Mouse (Mus musculus): ENCODE data around the gene Kcnn4.

Gene Kcnn4

DNA sequence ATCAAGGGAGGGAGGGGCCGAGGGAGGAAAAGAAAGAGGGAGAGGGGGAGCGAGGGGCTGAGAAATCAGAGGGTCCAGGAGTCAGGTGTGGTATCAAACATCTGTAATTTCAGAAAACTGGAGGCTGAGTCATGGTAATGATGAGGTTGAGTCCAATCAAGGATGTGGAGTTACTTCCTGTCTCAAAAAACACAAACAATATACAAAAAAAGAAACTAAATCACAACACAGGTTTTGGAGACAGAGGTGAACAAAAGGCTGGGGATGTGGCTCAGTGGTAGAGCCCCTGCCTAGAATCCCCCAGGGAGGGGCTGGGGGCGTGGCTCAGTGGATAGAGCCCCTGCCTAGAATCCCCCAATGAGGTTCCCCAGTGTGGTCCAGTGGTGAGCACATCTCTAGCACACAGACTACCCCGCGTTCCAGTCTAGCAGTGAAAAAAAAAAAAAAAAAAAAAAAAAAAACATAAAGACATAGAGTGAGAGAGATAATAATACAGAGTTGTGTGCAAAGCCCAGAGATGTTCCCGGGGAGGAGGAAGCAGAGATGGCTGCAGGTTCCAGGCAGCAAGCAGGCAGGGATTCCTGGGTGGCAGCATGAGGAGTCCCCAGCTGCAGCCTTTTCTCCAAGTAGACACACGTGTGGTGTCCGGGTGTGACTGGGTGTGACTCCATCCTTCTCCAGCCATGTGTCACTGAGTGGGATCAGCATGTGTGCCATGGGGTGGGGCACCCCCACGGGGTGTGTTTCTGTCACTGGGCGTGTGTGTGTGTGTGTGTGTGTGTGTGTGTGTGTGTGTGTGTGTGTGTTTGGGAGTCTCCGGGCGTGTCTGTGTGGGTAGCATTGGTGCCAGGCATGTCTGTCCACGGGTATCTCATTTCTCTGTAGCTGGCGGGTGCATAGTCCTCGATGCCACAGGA lies 3.1 kb upstream of the Kcnn4 start:
- DNase-seq = no peak

GRCm38 (mm10) chr7:24368226-24368625 lies 1.8 kb upstream of the Kcnn4 start:
- DNase-seq = no peak

GRCm38 (mm10) chr7:24368946-24369345 lies 1.1 kb upstream of the Kcnn4 start:
- no peak for DNase-seq

GRCm38 (mm10) chr7:24371012-24371808 lies 1.1 kb downstream of the Kcnn4 start:
- no peak for DNase-seq

- DNase-seq = no peak
Observed at GRCm38 (mm10) chr7:24371809-24372145, 1.7 kb downstream of the Kcnn4 start.

DNA sequence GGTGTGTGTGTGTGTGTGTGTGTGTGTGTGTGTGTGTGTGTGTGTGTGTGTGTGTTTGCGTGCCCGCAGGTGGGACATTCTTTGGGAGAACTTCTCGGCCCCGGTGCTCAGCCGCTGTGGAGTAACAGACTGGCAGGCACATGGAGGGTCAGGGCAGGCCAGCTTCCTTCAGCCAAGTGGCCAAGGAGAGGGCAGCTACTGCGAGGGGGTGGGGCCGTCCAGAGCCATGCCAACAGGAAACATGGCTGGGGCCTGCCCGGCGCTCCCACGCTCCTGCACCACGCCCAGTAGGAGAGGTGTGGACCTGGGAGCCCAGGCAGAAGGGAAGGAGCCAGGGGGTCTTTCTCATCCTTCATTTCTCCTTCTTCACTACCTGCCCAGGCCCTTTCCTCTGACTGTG lies 2.2 kb downstream of the Kcnn4 start:
- no peak for DNase-seq

- DNase-seq = no peak
Observed at GRCm38 (mm10) chr7:24372786-24373185, 2.7 kb downstream of the Kcnn4 start.

DNA sequence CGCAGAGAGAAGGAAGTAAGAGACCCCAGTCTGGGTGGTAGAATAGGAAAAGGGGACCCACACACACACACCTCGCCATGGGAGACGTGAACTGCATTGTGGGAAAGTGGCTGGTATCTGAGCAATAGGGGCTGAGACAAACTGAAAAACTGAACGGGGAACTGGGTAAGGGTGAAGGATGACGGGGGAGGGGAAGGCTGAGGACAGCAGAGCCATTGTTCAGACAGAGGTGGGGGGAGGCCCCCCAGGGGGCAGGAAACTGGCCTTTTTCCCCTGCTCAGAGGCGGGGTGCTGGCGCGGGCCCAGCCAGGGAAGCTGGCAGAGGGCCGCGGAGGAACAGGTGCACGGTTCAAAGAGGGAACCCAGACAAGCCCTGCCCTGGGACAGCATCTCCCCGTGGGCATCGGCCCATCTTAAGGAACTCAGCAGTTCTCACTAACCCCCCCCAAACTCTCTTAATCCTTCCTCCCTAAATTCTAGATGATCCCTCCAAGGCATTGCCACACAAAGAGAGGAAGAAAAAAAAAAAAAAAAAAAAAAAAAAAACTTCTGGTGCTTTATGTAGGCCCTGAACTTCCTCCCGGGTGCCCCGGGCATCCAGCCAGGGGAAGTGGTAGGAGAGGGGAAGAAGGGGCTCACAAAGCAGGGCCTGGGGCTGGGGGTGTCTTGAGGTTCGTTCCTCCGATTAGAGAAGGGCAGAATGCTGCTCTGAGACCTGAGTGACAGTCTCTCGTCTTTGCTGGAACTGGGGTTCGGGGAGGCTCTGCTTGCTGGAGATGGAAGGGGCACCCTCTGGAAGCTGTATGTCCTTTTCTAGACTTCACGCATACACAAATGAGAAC lies 3.7 kb downstream of the Kcnn4 start:
- DNase-seq = peak; percentile 67 to 72

DNA sequence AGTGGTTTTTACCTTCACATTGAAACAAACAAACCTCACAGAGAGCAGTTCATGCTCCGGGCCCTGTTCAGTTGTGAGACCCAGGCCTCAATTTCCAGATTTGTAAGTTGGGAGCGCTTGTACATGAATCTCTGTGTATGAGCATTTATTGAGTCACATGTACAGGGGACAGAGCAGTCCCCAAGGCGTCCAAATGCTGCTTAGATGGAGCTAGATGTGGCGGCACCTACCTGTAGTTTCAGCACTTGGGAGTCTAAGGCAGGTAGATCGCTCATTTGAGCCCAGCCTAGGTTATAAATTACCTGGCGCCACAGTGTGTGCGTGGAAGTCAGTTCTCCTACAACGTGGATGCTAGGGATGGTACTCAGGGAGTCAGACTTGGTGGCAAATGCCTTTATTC lies 6.4 kb downstream of the Kcnn4 start:
- no peak for DNase-seq

GRCm38 (mm10) chr7:24377091-24377865 lies 7.2 kb downstream of the Kcnn4 start:
- no peak for DNase-seq

DNA sequence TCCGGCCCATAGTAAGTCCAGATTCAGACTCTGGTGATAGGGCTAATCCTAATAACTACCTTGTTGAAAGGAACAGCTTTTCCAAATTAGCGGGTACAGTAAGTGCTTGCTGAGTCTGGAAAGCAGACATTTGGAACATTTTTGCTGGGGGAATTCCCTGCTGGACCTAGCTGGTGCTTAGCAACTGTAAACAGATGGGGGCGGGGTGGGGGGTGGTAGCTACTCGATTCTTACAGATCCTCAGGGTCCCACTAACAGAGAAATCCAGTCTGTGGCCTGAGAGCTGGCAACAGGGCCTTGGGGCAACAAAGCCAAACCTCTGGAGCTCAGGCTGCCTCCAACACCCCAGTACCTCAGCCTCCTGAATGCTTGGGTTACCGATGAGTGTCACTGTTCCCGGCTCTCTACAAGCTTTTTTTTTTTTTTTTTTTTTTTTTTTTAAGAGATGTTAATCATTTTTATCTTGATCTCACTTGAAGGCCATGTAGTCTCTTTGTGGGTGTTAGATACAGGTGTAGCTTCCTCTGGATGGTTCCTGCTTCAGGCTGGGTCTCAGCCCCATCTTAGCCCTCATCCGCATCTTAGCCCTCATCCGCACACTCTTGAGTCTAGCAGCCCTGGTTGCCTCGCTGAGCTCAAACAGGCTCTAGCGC lies 8.1 kb downstream of the Kcnn4 start:
- no peak for DNase-seq

GRCm38 (mm10) chr7:24379934-24380333 lies 9.9 kb downstream of the Kcnn4 start:
- DNase-seq = peak; percentile 49 to 57

DNA sequence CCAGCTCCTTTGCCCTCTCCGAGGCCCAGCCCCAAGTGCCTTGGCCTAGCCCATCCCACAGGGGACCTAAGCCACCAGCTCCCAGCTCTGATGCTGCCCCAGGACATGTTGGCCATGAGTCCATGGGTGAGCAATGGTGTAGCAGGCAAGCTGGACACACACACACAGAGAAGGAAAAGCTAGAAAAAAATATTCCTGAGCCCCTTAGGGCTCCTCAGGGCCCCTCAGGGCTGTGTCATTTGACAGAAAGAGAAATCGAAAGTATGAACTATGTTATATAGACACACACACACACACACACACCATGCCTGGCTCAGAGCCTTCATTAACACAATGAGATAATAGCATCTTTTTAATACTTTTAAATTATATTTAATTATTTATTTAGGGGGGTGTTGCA lies 10.3 kb downstream of the Kcnn4 start:
- no peak for DNase-seq

DNA sequence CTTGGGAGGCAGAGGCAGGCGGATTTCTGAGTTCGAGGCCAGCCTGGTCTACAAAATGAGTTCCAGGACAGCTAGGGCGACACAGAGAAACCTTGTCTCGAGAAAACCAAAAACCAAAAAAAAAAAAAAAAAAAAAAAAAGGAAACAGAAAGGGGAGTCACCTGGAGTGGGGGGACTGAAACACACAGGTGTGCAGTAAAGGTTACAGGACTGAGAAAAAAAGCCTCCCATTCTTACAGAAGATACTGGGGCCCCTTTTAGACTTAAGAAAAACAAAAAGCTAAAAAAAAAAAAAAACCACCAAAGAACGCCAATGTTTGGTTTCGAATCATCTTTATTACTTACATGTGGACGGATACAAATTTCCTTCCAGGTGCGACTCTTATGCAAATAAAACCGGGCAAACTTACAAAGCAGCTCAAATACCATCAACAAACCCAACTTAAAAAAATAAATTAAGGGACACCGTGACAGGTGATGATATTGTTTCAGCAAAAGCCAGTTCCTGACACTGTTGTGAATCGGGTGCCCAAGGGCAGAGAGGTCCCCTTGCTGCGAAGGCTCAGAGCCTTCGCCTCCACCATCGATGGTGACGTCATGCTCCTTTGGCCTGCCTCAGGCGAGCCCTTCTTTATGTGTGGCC lies 12.8 kb downstream of the Kcnn4 start:
- no peak for DNase-seq

GRCm38 (mm10) chr7:24384070-24384469 lies 14.0 kb downstream of the Kcnn4 start:
- no peak for DNase-seq

GRCm38 (mm10) chr7:24384827-24385226 lies 14.8 kb downstream of the Kcnn4 start:
- DNase-seq = peak; percentile 56 to 80

DNA sequence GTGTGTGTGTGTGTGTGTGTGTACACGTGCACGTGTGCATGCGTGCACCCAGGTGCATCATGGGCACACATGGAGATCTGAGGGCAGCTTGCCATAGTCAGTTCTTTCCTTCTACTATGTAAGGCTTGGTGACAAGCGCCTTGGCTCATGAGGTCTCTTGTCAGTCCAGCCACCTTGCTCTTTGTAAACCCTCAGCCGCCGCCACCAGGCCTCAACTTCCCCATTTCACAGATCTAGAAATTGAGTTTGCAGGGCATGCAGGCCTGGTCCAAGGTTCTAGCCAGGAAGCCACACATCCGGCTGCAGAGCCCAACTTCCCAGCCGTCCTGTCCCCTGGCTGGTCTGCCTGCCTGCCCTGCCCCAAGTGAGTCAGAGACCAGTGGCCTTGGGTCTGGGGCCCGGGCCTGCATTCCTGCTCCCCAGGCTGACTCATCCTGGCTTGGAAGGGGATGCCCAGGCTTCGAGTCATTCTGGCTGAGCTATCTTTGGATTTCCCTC lies 17.0 kb downstream of the Kcnn4 start:
- DNase-seq = no peak

DNA sequence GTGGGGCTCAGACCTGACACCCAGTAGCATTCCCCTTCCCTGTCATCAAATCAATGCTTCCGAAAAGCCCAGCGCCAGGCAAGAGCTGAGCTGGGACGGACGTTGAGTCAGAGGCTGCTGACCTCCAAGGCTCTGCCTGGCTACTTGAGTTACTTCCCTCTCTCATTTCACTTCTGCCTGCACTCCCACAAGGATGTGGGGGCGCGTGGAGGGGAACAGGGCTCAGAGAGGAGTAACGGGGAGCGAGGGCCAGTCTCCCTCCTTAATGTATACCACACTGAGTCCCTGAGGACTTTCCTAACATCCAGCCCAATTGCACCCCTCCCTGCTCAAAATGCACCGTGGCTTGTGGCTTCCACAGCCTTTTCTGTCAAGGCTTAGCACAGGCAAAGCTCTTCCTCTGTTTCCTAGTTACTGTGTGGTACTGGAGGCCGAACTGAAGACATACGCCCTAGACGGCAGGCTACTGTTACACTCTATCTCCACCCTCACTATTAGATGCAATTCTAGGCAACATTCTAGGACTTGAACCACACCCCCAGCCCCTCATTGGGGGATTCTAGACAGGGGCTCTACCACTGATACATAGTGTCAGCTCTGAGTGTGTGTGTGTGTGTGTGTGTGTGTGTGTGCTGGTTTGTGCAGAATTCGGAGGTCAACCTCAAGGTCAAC lies 19.6 kb downstream of the Kcnn4 start:
- DNase-seq = no peak

GRCm38 (mm10) chr7:24390512-24390911 lies 20.4 kb downstream of the Kcnn4 start:
- DNase-seq = no peak

- DNase-seq = no peak
Observed at GRCm38 (mm10) chr7:24391077-24391476, 21.0 kb downstream of the Kcnn4 start.
